Mouse (Mus musculus) forebrain, embryonic 10.5 days (tissue): Measurements from ENCODE around the gene Ces4a. TPM values are rescaled to one million over a fixed set of nuclear protein-coding genes. Genes with fewer than 3 reads are reported as not detected.
"Not testable (repeated sequence)": the region's sequence is repeated elsewhere in the genome, so short reads cannot be mapped to it uniquely, and the experiment has no call there.

Source experiments
- DNase-seq: peaks from one replicate; pipeline ENCODE4 v3.0.0-alpha.2; 2017; ENCODE audit warnings: low spot score; ENCODE audit errors: extremely low spot score
- H3K27ac ChIP-seq: fragments of 300-500 bp; sonication (generic); 2 replicates; pipeline ENCODE4 v1.5.1; 2016; ENCODE audit warnings: mild to moderate bottlenecking
- H3K27me3 ChIP-seq: fragments of 300-500 bp; sonication (generic); 2 replicates; pipeline ENCODE4 v1.6.1; 2016; ENCODE audit warnings: mild to moderate bottlenecking; ENCODE audit not compliant: poor library complexity, severe bottlenecking
- H3K36me3 ChIP-seq: fragments of 300-500 bp; sonication (generic); replicated peaks from 2 replicates; pipeline ENCODE4 v1.6.1; 2016; ENCODE audit warnings: mild to moderate bottlenecking, moderate library complexity
- H3K4me1 ChIP-seq: fragments of 300-500 bp; sonication (generic); 2 replicates; pipeline ENCODE4 v1.6.1; 2016
- H3K4me3 ChIP-seq: fragments of 300-500 bp; sonication (generic); 2 replicates; pipeline ENCODE4 v1.5.1; 2016; ENCODE audit warnings: mild to moderate bottlenecking, moderate library complexity
- H3K9me3 ChIP-seq: fragments of 300-500 bp; sonication (generic); 2 replicates; pipeline ENCODE4 v1.6.1; 2016; ENCODE audit warnings: mild to moderate bottlenecking, moderate library complexity
- WGBS: fragments of 180-500 bp; shearing (Covaris S2); methylation state at CpG from one replicate; pipeline ENCODE4 v1.1.7; 2016; 5-methylcytosine and 5-hydroxymethylcytosine counted together
- polyA plus RNA-seq: library from polyadenylated mRNA; unstranded; fragments of >200 nt; fragmentation: Nextera tagmentation; extraction: Ambion mirVana; gene quantifications from 2 replicates; pipeline ENCODE4 v1.2.1, GENCODE M21; 2016

Gene Ces4a
- polyA plus RNA-seq, result not detected in 2 replicates

DNA sequence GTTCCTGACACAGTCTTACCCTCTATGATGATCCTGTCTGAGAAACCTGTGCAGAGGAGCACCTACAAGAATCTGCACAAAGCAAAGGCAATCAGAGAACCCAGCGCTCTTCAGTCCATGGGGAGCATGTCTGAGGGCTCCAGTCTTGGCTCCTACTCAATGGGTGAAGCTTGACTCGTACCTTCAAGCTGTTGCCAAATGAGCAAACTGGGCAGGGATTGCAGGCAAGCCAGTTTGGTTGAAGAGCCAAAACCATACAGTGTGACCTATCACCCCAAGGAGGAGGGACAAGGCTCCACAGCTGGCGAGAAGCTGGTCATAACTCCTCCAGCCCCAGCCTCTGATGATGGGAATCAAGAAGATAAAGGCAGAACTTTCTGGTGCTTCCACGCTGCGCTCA lies at the start of gene Ces4a:
Gene Ces4a, plus strand, starts transcription at position 292 of the 400 bp plus-strand sequence.
- no peak within 1 kb of the TSS for H3K4me3 ChIP-seq
- DNase-seq, result no peak
- H3K4me1 ChIP-seq, result no peaks in the 10 kb centered on the region
- WGBS, result 87% methylated on average over 5 of the region's 5 CpGs
- H3K36me3 ChIP-seq, result no peaks in the 10 kb centered on the region
- no peaks in the 10 kb centered on the region for H3K27me3 ChIP-seq
- no peak within 1 kb of the TSS for H3K27ac ChIP-seq
- no peaks in the 10 kb centered on the region for H3K9me3 ChIP-seq

DNA sequence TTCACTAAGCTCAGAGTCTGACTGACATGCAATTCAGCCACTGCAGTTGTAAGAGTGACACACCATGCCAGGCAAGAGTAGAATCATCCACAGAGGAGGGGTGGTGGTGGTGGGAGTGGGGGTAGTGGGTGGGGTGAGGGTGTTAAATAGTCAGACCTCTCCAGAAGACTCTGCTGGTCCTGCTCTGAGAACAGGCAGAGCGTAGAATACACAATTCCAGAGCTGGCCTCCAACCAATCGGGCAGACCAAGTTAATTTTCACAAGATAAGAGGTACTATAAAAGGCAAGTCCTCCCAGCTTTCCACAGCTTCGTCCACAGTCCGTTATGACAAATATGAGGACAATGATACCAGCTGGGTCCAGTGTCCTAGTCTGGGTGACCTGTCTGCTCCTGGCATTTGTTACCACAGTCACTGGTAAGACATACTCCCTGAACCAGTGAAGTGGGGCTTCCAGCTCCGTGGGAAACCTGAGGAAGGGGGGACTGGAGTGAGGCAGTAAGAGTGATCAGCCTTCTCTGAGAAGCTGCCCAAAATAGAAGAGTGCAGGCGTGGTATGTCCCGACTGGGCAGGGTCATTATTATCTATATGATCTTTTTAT lies 48.0 kb upstream of the Ces4a start, which contains the start of gene Ces3b:
Gene Ces3b, plus strand, starts transcription at position 305 of the 602 bp plus-strand sequence.
- WGBS, result 82% methylated on average over 7 of the region's 7 CpGs
- Histone ChIP-seq H3K27ac (no peak within 1 kb of the TSS), H3K4me1 (no peaks in the 10 kb centered on the region), H3K27me3 (no peaks in the 10 kb centered on the region), H3K36me3 (no peaks in the 10 kb centered on the region), H3K4me3 (no peak within 1 kb of the TSS), H3K9me3 (no peaks in the 10 kb centered on the region)
- no peak for DNase-seq

DNA sequence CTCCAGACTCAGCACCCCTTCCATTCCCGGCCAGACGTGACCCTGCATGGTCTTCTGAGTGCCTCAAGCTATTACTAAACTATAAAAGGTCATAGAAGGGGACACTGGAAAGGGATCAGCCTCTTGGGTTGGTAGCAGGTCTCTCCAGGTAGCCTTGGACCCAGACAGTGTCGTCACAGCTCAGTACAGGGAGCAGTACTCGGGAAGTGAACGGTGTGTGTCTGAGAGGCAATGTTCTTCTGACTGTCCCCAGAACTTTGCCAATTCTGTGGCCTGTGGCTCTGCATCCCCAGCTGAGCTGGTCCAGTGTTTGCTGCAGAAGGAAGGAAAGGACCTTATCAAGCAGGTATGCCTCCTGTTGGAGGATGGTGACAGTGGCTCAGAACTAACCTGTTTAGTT lies 43.4 kb upstream of the Ces4a start:
- not testable (repeated sequence) for H3K36me3 ChIP-seq, H3K27ac ChIP-seq, H3K27me3 ChIP-seq, H3K4me1 ChIP-seq, H3K9me3 ChIP-seq, H3K4me3 ChIP-seq, DNase-seq
- 83% methylated on average over 5 of the region's 5 CpGs for WGBS

DNA sequence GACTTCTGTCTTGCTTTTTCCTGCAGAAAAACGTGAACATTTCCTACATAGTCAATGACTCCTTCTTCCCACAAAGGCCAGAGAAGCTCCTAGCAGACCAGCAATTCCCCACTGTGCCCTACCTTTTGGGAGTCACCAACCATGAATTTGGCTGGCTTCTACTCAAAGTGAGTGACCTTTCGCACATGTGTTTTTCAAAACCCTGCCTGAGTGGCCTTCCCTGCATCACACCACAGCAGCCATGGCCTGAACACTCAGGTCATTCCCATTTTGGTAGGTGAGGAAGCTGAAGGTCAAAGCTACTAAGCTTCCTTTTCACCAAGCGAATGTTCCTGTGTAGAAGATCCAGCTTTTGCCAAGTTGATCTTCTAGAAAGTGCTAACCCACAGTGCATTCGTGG lies 43.0 kb upstream of the Ces4a start:
- DNase-seq, result no peak
- Histone ChIP-seq H3K36me3 (no peaks in the 10 kb centered on the region), H3K4me3 (no peak overlapping the region), H3K27ac (no peak overlapping the region), H3K9me3 (no peaks in the 10 kb centered on the region), H3K4me1 (no peaks in the 10 kb centered on the region), H3K27me3 (no peaks in the 10 kb centered on the region)
- WGBS, result 70% methylated on average over 4 of the region's 4 CpGs

DNA sequence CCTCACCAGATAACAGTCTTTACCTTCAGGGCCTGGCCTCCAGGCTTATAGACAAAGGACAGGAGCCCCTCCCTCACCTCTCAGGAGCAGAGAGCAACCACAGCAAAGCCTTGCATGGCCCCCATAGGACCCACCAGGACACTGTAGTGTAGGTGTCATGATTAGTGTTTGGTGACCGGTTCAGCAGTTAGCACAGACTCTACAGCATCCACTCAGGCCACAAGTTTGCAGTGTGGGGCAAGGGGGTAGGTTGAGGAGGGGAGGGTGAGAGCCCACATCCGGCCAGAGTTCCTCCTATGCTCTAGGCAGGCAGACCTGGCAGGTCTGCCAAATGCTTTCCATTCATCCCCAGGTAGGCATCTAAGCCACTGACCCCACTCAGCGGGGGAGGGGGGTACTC lies 37.6 kb upstream of the Ces4a start:
- no peaks in the 10 kb centered on the region for H3K27me3 ChIP-seq

DNA sequence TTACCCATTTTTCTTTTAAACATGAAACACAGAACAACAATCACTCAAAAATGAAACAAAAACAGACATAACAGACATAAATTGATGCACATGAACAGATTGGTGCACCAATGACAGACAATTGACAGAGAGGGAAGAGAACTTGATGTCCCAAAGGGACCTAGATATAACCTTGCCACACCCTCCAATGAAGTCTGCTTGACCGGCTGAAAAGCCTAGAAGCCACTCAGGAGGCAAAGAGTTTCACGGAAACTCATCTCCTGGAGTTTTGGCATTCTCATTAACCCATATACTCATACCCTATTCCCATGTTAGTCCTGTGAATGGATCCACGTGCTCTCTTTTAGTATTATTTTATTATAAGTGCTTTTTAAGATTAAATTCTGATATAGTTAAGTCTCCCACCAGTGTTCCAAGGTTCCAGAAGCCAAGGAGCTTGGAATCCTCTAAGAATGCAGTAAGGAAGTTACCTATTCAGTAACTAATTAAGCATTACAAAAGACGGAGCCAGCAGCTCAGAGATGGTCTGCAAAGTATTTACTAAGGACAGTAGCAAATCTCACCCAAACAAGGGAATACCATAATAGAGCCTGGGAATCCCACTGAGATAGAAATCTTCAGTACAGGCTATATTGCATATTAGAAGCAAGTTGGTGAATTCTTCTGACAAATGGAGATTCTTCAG lies 29.4 kb upstream of the Ces4a start:
- DNase-seq, H3K4me1 ChIP-seq, H3K9me3 ChIP-seq, H3K27ac ChIP-seq, H3K4me3 ChIP-seq, H3K36me3 ChIP-seq, H3K27me3 ChIP-seq: not testable (repeated sequence)
- 75% methylated on average over 4 of the region's 4 CpGs for WGBS

More for the DNA sequence above, 37.6 kb upstream of the Ces4a start:
- H3K36me3 ChIP-seq, result no peaks in the 10 kb centered on the region
- no peaks in the 10 kb centered on the region for H3K9me3 ChIP-seq
- 81% methylated on average over 3 of the region's 3 CpGs for WGBS
- no peak for DNase-seq
- no peak overlapping the region for H3K4me3 ChIP-seq
- no peak overlapping the region for H3K27ac ChIP-seq
- H3K4me1 ChIP-seq, result no peaks in the 10 kb centered on the region

DNA sequence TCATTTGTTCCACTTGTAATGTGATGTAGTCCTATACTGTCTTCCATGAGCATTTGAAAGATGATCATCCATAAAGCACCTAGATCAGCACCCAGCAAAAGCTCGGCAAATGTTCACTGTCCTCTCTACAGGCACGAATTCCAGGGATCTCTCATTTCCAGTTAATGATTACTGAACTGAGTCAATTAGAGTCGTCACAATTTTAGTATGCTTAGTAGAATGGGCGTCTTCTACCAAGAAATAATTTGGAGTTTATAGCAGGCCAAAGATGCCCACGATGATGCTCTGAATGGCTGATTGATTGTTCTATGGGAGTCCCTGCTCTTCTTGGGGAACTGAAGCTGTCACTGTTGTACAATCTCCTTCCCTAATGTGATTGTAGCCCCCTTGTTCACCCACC lies 27.9 kb upstream of the Ces4a start:
- not testable (repeated sequence) for DNase-seq, H3K9me3 ChIP-seq, H3K36me3 ChIP-seq, H3K27ac ChIP-seq, H3K4me3 ChIP-seq, H3K4me1 ChIP-seq, H3K27me3 ChIP-seq
- 88% methylated on average over 5 of the region's 5 CpGs for WGBS

DNA sequence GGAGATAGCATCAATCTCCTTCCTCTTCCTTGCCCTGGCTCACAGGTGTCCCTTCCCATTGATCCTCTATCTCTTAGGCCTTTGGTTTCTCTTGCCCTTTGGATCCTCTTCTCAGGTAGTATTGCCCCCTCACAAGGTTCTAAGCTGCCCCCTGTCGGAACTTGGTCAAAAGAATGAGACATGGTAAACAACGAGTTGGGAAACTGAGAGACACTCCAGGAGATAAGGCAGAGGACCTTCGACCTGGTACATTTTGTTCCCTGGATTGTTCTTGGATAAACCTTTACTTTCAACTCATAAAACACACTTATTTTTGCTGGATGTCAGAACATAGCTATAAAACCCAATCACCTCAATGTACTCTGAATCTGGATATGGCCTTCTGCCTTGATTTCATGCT lies 27.4 kb upstream of the Ces4a start:
- WGBS, result 83% methylated on average over 3 of the region's 3 CpGs
- no peaks in the 10 kb centered on the region for H3K4me1 ChIP-seq

DNA sequence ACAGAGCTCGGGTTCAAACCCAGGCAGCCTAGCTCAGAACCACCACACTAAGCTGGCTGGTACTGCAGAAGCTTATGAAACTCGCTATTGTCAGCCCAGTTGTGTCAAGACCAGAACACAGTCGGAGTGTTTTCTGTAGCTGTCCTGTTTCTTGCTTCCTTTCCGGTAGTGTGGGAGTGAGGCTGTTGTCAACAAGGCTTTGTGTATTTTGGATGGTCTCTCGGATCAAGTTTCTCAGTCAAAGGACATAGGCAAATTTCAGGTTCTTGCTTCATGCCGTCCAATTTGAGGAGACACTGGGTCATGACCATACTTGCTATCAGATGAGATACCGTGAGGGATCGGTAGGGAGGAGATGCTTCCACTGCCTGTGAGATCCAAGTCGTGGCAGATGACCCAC lies 1.7 kb upstream of the Ces4a start:
- no peaks in the 10 kb centered on the region for H3K4me1 ChIP-seq
- no peak overlapping the region for H3K27ac ChIP-seq
- no peak overlapping the region for H3K4me3 ChIP-seq
- DNase-seq, result no peak
- WGBS, result 86% methylated on average over 9 of the region's 9 CpGs
- no peaks in the 10 kb centered on the region for H3K36me3 ChIP-seq
- H3K27me3 ChIP-seq, result no peaks in the 10 kb centered on the region
- no peaks in the 10 kb centered on the region for H3K9me3 ChIP-seq

More for the DNA sequence above, 27.4 kb upstream of the Ces4a start:
- Histone ChIP-seq H3K27ac (no peak overlapping the region), H3K9me3 (no peaks in the 10 kb centered on the region), H3K4me3 (no peak overlapping the region), H3K27me3 (no peaks in the 10 kb centered on the region), H3K36me3 (no peaks in the 10 kb centered on the region)
- no peak for DNase-seq

DNA sequence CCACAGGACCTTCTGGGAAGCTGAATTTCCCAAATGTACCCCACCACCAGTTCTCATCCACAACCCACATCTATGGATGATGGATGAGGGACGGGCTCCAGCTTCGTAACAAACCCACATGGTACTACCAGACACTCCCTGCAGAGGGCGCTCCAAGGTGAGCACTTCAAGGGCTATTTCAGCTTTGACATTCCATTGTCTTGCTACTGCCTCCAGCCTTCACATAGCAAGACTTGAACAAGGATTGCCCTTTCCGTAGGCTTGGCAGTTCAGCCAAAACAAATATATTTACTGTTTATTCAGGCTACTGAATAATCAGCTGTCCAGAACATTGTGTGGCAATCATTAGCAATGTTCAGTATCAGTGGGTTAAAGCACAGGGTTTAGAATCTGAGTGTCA lies 6.8 kb downstream of the Ces4a start:
- Histone ChIP-seq H3K4me1 (peaks cover 4% of the 10 kb centered on the region), H3K4me3 (no peak overlapping the region), H3K27me3 (0 out of 2 replicates have a peak, but pooled peaks cover 2% of the 10 kb centered on the region), H3K9me3 (no peaks in the 10 kb centered on the region), H3K36me3 (no peaks in the 10 kb centered on the region), H3K27ac (no peak overlapping the region)
- peak; percentile 46 for DNase-seq
- WGBS, result 35% methylated on average over 4 of the region's 4 CpGs

DNA sequence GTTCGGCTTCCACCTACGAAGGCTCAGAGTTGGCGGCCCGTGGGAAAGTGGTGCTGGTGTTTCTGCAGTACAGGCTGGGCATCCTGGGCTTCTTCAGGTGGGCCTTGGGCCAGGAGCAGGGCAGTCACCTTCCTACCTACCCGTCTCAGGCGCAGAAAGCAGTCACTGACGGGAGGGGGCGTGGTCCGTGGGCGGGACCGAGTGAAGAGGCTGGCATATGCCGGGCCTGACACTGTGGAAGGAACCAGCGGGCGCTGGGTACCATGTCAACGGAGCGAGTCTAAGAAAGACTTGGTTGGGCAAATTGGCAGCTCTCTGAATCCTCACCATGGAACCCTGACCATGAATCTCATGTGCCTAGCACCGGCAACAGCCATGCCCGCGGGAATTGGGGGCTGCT lies 10.8 kb downstream of the Ces4a start:
- Histone ChIP-seq H3K4me3 (0 out of 2 replicates have a peak overlapping the region, but pooled peaks have one; percentile 11), H3K27me3 (0 out of 2 replicates have a peak, but pooled peaks cover 2% of the 10 kb centered on the region), H3K36me3 (no peaks in the 10 kb centered on the region), H3K9me3 (no peaks in the 10 kb centered on the region), H3K4me1 (peaks cover 4% of the 10 kb centered on the region), H3K27ac (no peak overlapping the region)
- no peak for DNase-seq
- 37% methylated on average over 19 of the region's 19 CpGs for WGBS

- DNase-seq, result no peak
- Histone ChIP-seq H3K36me3 (no peaks in the 10 kb centered on the region), H3K27ac (no peak overlapping the region), H3K4me3 (no peak overlapping the region), H3K9me3 (no peaks in the 10 kb centered on the region), H3K27me3 (peaks cover 48% of the 10 kb centered on the region), H3K4me1 (peaks cover 33% of the 10 kb centered on the region)
- 62% methylated on average over 4 of the region's 4 CpGs for WGBS
Measured at GRCm38 (mm10) chr8:105151654-105152053, 20.1 kb downstream of the Ces4a start.

DNA sequence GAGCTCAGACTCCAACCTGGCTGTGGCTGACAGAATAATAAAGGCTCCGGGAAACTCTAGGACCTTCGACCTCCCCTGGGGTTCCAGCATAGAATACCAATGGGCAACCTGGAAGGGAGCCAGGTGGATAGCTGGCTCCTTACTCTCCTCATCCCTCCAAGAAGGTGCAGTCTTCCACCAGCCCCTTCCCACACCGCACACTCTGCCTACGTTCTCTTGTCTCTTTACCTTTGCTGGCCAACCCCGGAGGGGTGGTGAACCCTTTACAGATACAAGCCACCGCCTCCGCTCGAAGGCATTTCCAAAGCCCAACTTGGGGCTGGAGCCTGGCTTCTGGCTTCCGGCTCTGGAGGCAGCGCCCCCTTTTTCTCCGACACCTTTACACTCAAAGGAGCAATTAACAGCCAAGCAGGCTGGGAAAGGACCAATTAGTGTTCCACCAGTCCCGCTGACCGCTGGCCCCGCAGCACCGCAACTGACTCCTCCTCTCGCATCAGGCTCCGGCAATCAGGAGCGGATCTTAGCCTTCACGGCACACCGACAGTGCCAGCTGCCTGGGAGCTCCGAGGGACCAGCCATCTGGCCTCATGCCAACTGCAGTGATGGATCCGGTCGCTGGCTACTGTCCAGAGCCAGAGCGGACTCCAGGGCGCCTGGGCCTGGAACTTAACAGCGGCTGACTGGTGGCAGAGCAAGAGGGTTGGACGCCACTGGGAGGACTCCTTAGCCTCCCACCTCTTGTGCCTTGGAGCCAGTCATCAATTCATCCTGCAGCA lies 21.2 kb downstream of the Ces4a start:
- WGBS, result 2% methylated on average over 27 of the region's 27 CpGs
- Histone ChIP-seq H3K27ac (peak overlapping the region; percentile 32), H3K27me3 (peaks cover 48% of the 10 kb centered on the region)

More for the DNA sequence above, 21.2 kb downstream of the Ces4a start:
- Histone ChIP-seq H3K9me3 (no peaks in the 10 kb centered on the region), H3K4me3 (peak overlapping the region; percentile 43), H3K36me3 (no peaks in the 10 kb centered on the region), H3K4me1 (peaks cover 33% of the 10 kb centered on the region)
- DNase-seq, result peak; percentile 61
